Mouse (Mus musculus): ENCODE measurements around the gene Hoxd8.
A peak's percentile ranks its signal among the peaks of the same experiment; 100 is the strongest.

The Hoxd8 gene

GRCm38 (mm10) chr2:74669650-74670235 lies 34.7 kb upstream of the Hoxd8 start:
- DNase-seq (ENCODE audit: low spot score) = no peak

- DNase-seq (ENCODE audit: low spot score) = no peak
Observed at GRCm38 (mm10) chr2:74670632-74671188, 33.7 kb upstream of the Hoxd8 start.

GRCm38 (mm10) chr2:74671847-74672246 lies 32.6 kb upstream of the Hoxd8 start:
- no peak for DNase-seq (ENCODE audit: low spot score)

- no peak for DNase-seq (ENCODE audit: low spot score)
Observed at GRCm38 (mm10) chr2:74672481-74673362, 31.7 kb upstream of the Hoxd8 start.

- no peak for DNase-seq (ENCODE audit: low spot score)
Observed at GRCm38 (mm10) chr2:74673835-74674425, 30.5 kb upstream of the Hoxd8 start.

- DNase-seq (ENCODE audit: low spot score) = peak; percentile 9
Observed at GRCm38 (mm10) chr2:74674881-74675665, 29.3 kb upstream of the Hoxd8 start, which contains the start of gene Hoxd12. Gene Hoxd12, plus strand, starts transcription at chr2:74675013.

- peak; percentile 10 for DNase-seq (ENCODE audit: low spot score)
Observed at GRCm38 (mm10) chr2:74675666-74676282, 28.6 kb upstream of the Hoxd8 start.

GRCm38 (mm10) chr2:74676376-74677052 lies 27.9 kb upstream of the Hoxd8 start:
- no peak for DNase-seq (ENCODE audit: low spot score)

GRCm38 (mm10) chr2:74677106-74677505 lies 27.3 kb upstream of the Hoxd8 start:
- DNase-seq (ENCODE audit: low spot score) = no peak

GRCm38 (mm10) chr2:74678891-74679595 lies 25.4 kb upstream of the Hoxd8 start, which contains the start of gene Hoxd11:
Gene Hoxd11, plus strand, starts transcription at chr2:74679557.
- DNase-seq (ENCODE audit: low spot score) = no peak

- DNase-seq (ENCODE audit: low spot score) = no peak
Observed at GRCm38 (mm10) chr2:74679596-74679971, 24.8 kb upstream of the Hoxd8 start.

- no peak for DNase-seq (ENCODE audit: low spot score)
Observed at GRCm38 (mm10) chr2:74679980-74680379, 24.4 kb upstream of the Hoxd8 start.

- no peak for DNase-seq (ENCODE audit: low spot score)
Observed at GRCm38 (mm10) chr2:74680561-74681398, 23.6 kb upstream of the Hoxd8 start.

- no peak for DNase-seq (ENCODE audit: low spot score)
Observed at GRCm38 (mm10) chr2:74681594-74682531, 22.6 kb upstream of the Hoxd8 start.

- DNase-seq (ENCODE audit: low spot score) = no peak
Observed at GRCm38 (mm10) chr2:74682796-74683195, 21.6 kb upstream of the Hoxd8 start.

GRCm38 (mm10) chr2:74683471-74683951 lies 20.9 kb upstream of the Hoxd8 start:
- no peak for DNase-seq (ENCODE audit: low spot score)

GRCm38 (mm10) chr2:74684106-74684505 lies 20.3 kb upstream of the Hoxd8 start:
- no peak for DNase-seq (ENCODE audit: low spot score)

GRCm38 (mm10) chr2:74685059-74685603 lies 19.3 kb upstream of the Hoxd8 start:
- no peak for DNase-seq (ENCODE audit: low spot score)

All from urinary bladder, postnatal 10 days (tissue).